Mouse (Mus musculus): ENCODE measurements around the gene Col3a1.

- TF ChIP-seq EP300 (IDR thresholded peaks at IDR 0.05; ENCODE audit: insufficient read depth, low read depth, low read length): no peak
- TF ChIP-seq POLR2A (IDR thresholded peaks at IDR 0.05; ENCODE audit: insufficient read depth, low read length): no peak
Observed at GRCm38 (mm10) chr1:45381866-45382265, 70.5 kb downstream of the Col3a1 start.

Measured in ES-Bruce4 (cell line).